Mouse (Mus musculus) intestine, postnatal 0 days (tissue): ENCODE measurements around the gene Zfp385c. TPM values are rescaled to one million over a fixed set of nuclear protein-coding genes. Genes with fewer than 3 reads are reported as not detected.
"Not testable (repeated sequence)": the region's sequence is repeated elsewhere in the genome, so short reads cannot be mapped to it uniquely, and the experiment has no call there.

Experiments
- ATAC-seq: fragments of 200-750 bp; cut with Nextera tagmentation; 2 replicates; pipeline ENCODE4 v1.8.0; 2017; ENCODE audit warnings: mild to moderate bottlenecking, moderate TSS enrichment, moderate library complexity
- H3K27ac ChIP-seq: fragments of 300-500 bp; sonication (generic); 2 replicates; pipeline ENCODE4 v1.5.1; 2014; ENCODE audit warnings: mild to moderate bottlenecking, low read depth, low read length, moderate library complexity
- H3K27me3 ChIP-seq: fragments of 300-500 bp; sonication (generic); replicated peaks from 2 replicates; pipeline ENCODE4 v1.6.1; 2014; ENCODE audit warnings: low read length, mixed read lengths; ENCODE audit not compliant: control insufficient read depth, insufficient read depth
- H3K36me3 ChIP-seq: fragments of 300-500 bp; sonication (generic); 2 replicates; pipeline ENCODE4 v1.6.1; 2014; ENCODE audit warnings: mild to moderate bottlenecking, moderate library complexity; ENCODE audit not compliant: control insufficient read depth, insufficient read depth
- H3K4me1 ChIP-seq: fragments of 300-500 bp; sonication (generic); replicated peaks from 2 replicates; pipeline ENCODE4 v1.6.1; 2014; ENCODE audit warnings: antibody characterized with exemption, low read length, mixed read lengths; ENCODE audit not compliant: control insufficient read depth, insufficient read depth
- H3K4me2 ChIP-seq: fragments of 300-500 bp; sonication (generic); replicated peaks from 2 replicates; pipeline ENCODE4 v1.6.1; 2014; ENCODE audit warnings: low read depth, mild to moderate bottlenecking, moderate library complexity
- H3K4me3 ChIP-seq: fragments of 300-500 bp; sonication (generic); 2 replicates; pipeline ENCODE4 v1.5.1; 2014; ENCODE audit warnings: low read depth, low read length
- H3K9ac ChIP-seq: fragments of 300-500 bp; sonication (generic); 2 replicates; pipeline ENCODE4 v1.6.1; 2014; ENCODE audit warnings: mild to moderate bottlenecking, low read depth, low read length
- H3K9me3 ChIP-seq: fragments of 300-500 bp; sonication (generic); 2 replicates; pipeline ENCODE4 v1.6.1; 2016; ENCODE audit warnings: mixed run types; ENCODE audit not compliant: control insufficient read depth
- CTCF ChIP-seq: sonication (generic); IDR thresholded peaks from 2 replicates; pipeline ENCODE4 v1.5.1; 2016; ENCODE audit warnings: low read depth, mild to moderate bottlenecking, control low read depth, antibody characterized with exemption, moderate library complexity
- WGBS: fragments of 180-500 bp; shearing (Covaris S2); extraction: QIAGEN DNeasy Blood & Tissue Kit; methylation state at CpG from one replicate; pipeline ENCODE4 v1.1.7; 2014; 5-methylcytosine and 5-hydroxymethylcytosine counted together
- polyA plus RNA-seq: library from polyadenylated mRNA; unstranded; fragments of >200 nt; fragmentation: Nextera tagmentation; extraction: Ambion mirVana; gene quantifications from 2 replicates; pipeline ENCODE4 v1.2.1, GENCODE M21; 2015

Gene Zfp385c
- polyA plus RNA-seq, 1 experiment from 2014 or later = 0.09 TPM

GRCm38 (mm10) chr11:100582836-100583235, 109.4 kb downstream of the Zfp385c start:
- Histone ChIP-seq H3K4me1 (no peaks in the 10 kb centered on the region), H3K27ac (no peak overlapping the region), H3K36me3 (peaks cover 77% of the 10 kb centered on the region), H3K9me3 (no peaks in the 10 kb centered on the region), H3K4me2 (no peak overlapping the region), H3K27me3 (no peaks in the 10 kb centered on the region), H3K9ac (no peak overlapping the region), H3K4me3 (no peak overlapping the region)
- ATAC-seq = no peak
- 81% methylated on average over 2 of the region's 2 CpGs for WGBS
- TF ChIP-seq CTCF = no peak

- not testable (repeated sequence) for H3K4me1 ChIP-seq, H3K9ac ChIP-seq, H3K4me3 ChIP-seq, H3K27me3 ChIP-seq, H3K9me3 ChIP-seq, ATAC-seq, H3K27ac ChIP-seq, H3K4me2 ChIP-seq
- peaks cover 72% of the 10 kb centered on the region for H3K36me3 ChIP-seq
- 90% methylated on average over 1 of the region's 1 CpGs for WGBS
Observed at GRCm38 (mm10) chr11:100582413-100582812, 109.8 kb downstream of the Zfp385c start.

- H3K27ac ChIP-seq = no peak overlapping the region
- no peak overlapping the region for H3K4me2 ChIP-seq
- no peak overlapping the region for H3K9ac ChIP-seq
- H3K4me3 ChIP-seq = no peak overlapping the region
- ATAC-seq = no peak
- no peaks in the 10 kb centered on the region for H3K4me1 ChIP-seq
- no peak for TF ChIP-seq CTCF
- 69% methylated on average over 4 of the region's 4 CpGs for WGBS
- no peaks in the 10 kb centered on the region for H3K27me3 ChIP-seq
- H3K36me3 ChIP-seq = peaks cover 67% of the 10 kb centered on the region
- no peaks in the 10 kb centered on the region for H3K9me3 ChIP-seq
Observed at GRCm38 (mm10) chr11:100581756-100582155, 110.5 kb downstream of the Zfp385c start.

GRCm38 (mm10) chr11:100580275-100580674, 112.0 kb downstream of the Zfp385c start:
- no peak for TF ChIP-seq CTCF
- 79% methylated on average over 13 of the region's 13 CpGs for WGBS
- ATAC-seq = no peak

GRCm38 (mm10) chr11:100579116-100579799, 113.0 kb downstream of the Zfp385c start:
- no peak overlapping the region for H3K27ac ChIP-seq

More at GRCm38 (mm10) chr11:100580275-100580674, 112.0 kb downstream of the Zfp385c start:
- Histone ChIP-seq H3K4me2 (no peak overlapping the region), H3K9me3 (no peaks in the 10 kb centered on the region), H3K4me1 (no peaks in the 10 kb centered on the region), H3K27ac (no peak overlapping the region), H3K9ac (no peak overlapping the region), H3K27me3 (no peaks in the 10 kb centered on the region), H3K36me3 (peaks cover 55% of the 10 kb centered on the region), H3K4me3 (no peak overlapping the region)

GRCm38 (mm10) chr11:100577852-100578599, 114.2 kb downstream of the Zfp385c start:
- TF ChIP-seq CTCF = no peak
- Histone ChIP-seq H3K27ac (no peak overlapping the region), H3K9me3 (no peaks in the 10 kb centered on the region), H3K27me3 (no peaks in the 10 kb centered on the region), H3K9ac (no peak overlapping the region), H3K36me3 (peaks cover 37% of the 10 kb centered on the region), H3K4me3 (no peak overlapping the region), H3K4me2 (no peak overlapping the region), H3K4me1 (no peaks in the 10 kb centered on the region)
- WGBS = 78% methylated on average over 8 of the region's 8 CpGs
- no peak for ATAC-seq

More at GRCm38 (mm10) chr11:100579116-100579799, 113.0 kb downstream of the Zfp385c start:
- H3K4me3 ChIP-seq = no peak overlapping the region
- H3K9me3 ChIP-seq = no peaks in the 10 kb centered on the region
- H3K27me3 ChIP-seq = no peaks in the 10 kb centered on the region
- 88% methylated on average over 9 of the region's 9 CpGs for WGBS
- peaks cover 49% of the 10 kb centered on the region for H3K36me3 ChIP-seq
- H3K9ac ChIP-seq = no peak overlapping the region
- no peak overlapping the region for H3K4me2 ChIP-seq
- no peak for TF ChIP-seq CTCF
- H3K4me1 ChIP-seq = no peaks in the 10 kb centered on the region
- no peak for ATAC-seq

Other genes starting within 250 kb of the Zfp385c start
- 1.8 and 1.9 TPM in 2 replicates for gene Klhl11, start 219.7 kb downstream of the Zfp385c start, polyA plus RNA-seq
- gene Acly, start 164.5 kb downstream of the Zfp385c start, polyA plus RNA-seq = 29.3 and 29.5 TPM in 2 replicates
- 0.18 and 0.22 TPM in 2 replicates for gene Ttc25, start 146.8 kb downstream of the Zfp385c start, polyA plus RNA-seq
- gene Cnp, start 117.6 kb downstream of the Zfp385c start, polyA plus RNA-seq = 15.6 and 16.3 TPM in 2 replicates
- gene Nkiras2, start 73.2 kb downstream of the Zfp385c start, polyA plus RNA-seq = 52.2 and 55.7 TPM in 2 replicates
- 72.9 and 80.2 TPM in 2 replicates for gene Dnajc7, start 72.3 kb downstream of the Zfp385c start, polyA plus RNA-seq
- 9.8 and 10.0 TPM in 2 replicates for gene Dhx58, start 11.8 kb upstream of the Zfp385c start, polyA plus RNA-seq
- gene Kat2a, start 20.0 kb upstream of the Zfp385c start, polyA plus RNA-seq = 11.8 and 12.3 TPM in 2 replicates
- gene Hspb9, start 21.4 kb upstream of the Zfp385c start, polyA plus RNA-seq = 0.44 and 0.65 TPM in 2 replicates
- 62.2 and 62.7 TPM in 2 replicates for gene Rab5c, start 45.8 kb upstream of the Zfp385c start, polyA plus RNA-seq
- gene Kcnh4, start 67.5 kb upstream of the Zfp385c start, polyA plus RNA-seq = 0.04 and 0.12 TPM in 2 replicates
- gene Hcrt, start 70.5 kb upstream of the Zfp385c start, polyA plus RNA-seq = not detected in 2 replicates
- gene Ghdc, start 78.5 kb upstream of the Zfp385c start, polyA plus RNA-seq = 5.2 and 5.5 TPM in 2 replicates
- gene Stat5b, start 158.3 kb upstream of the Zfp385c start, polyA plus RNA-seq = 13.0 and 13.3 TPM in 2 replicates
- gene Stat5a, start 166.9 kb upstream of the Zfp385c start, polyA plus RNA-seq = 4.8 TPM in 2 replicates
- gene Stat3, start 247.1 kb upstream of the Zfp385c start, polyA plus RNA-seq = 61.2 and 68.6 TPM in 2 replicates